Mouse (Mus musculus) neural tube, embryonic 15.5 days (tissue): Measurements from ENCODE around the gene Aftph. TPM values are rescaled to one million over a fixed set of nuclear protein-coding genes. Genes with fewer than 3 reads are reported as not detected.
A peak's percentile ranks its signal among the peaks of the same experiment; 100 is the strongest.

Experiments used
- ATAC-seq: fragments of 200-750 bp; cut with Nextera tagmentation; 2 replicates; pipeline ENCODE4 v1.8.0; 2017; ENCODE audit warnings: mild to moderate bottlenecking, moderate TSS enrichment, moderate library complexity; ENCODE audit not compliant: low FRiP score
- H3K27ac ChIP-seq: fragments of 300-500 bp; sonication (generic); replicated peaks from 2 replicates; pipeline ENCODE4 v1.5.1; 2015; ENCODE audit warnings: mild to moderate bottlenecking, inconsistent platforms
- H3K27me3 ChIP-seq: fragments of 300-500 bp; sonication (generic); replicated peaks from 2 replicates; pipeline ENCODE4 v1.6.1; 2015; ENCODE audit warnings: inconsistent platforms
- H3K36me3 ChIP-seq: fragments of 300-500 bp; sonication (generic); 2 replicates; pipeline ENCODE4 v1.6.1; 2015; ENCODE audit warnings: inconsistent platforms
- H3K4me1 ChIP-seq: fragments of 300-500 bp; sonication (generic); 2 replicates; pipeline ENCODE4 v1.6.1; 2015; ENCODE audit warnings: inconsistent platforms
- H3K4me2 ChIP-seq: fragments of 300-500 bp; sonication (generic); 2 replicates; pipeline ENCODE4 v1.6.1; 2015; ENCODE audit warnings: inconsistent platforms, mild to moderate bottlenecking, moderate library complexity
- H3K4me3 ChIP-seq: fragments of 300-500 bp; sonication (generic); replicated peaks from 2 replicates; pipeline ENCODE4 v1.5.1; 2015; ENCODE audit warnings: mild to moderate bottlenecking, inconsistent platforms
- H3K9ac ChIP-seq: fragments of 300-500 bp; sonication (generic); replicated peaks from 2 replicates; pipeline ENCODE4 v1.6.1; 2015; ENCODE audit warnings: mild to moderate bottlenecking, inconsistent platforms
- H3K9me3 ChIP-seq: fragments of 300-500 bp; sonication (generic); replicated peaks from 2 replicates; pipeline ENCODE4 v1.6.1; 2016; ENCODE audit warnings: inconsistent platforms
- WGBS: fragments of 180-500 bp; shearing (Covaris S2); methylation state at CpG from one replicate; pipeline ENCODE4 v1.1.7; 2015; ENCODE audit warnings: mixed read lengths; 5-methylcytosine and 5-hydroxymethylcytosine counted together
- polyA plus RNA-seq: library from polyadenylated mRNA; unstranded; fragments of >200 nt; fragmentation: Nextera tagmentation; extraction: Ambion mirVana; gene quantifications from 2 replicates; pipeline ENCODE4 v1.2.1, GENCODE M21; 2015

Gene Aftph
- 33.2 and 33.8 TPM in 2 replicates for polyA plus RNA-seq

GRCm38 (mm10) chr11:20741201-20742100, at the start of gene Aftph:
Gene Aftph, minus strand, starts transcription at chr11:20741589.
- Histone ChIP-seq H3K4me1 (peaks cover 8% of the 10 kb centered on the region), H3K36me3 (no peaks in the 10 kb centered on the region), H3K9ac (peak within 1 kb of the TSS; percentile 80), H3K27me3 (no peaks in the 10 kb centered on the region), H3K9me3 (no peaks in the 10 kb centered on the region), H3K4me2 (peak within 1 kb of the TSS; percentile 71), H3K4me3 (peak within 1 kb of the TSS; percentile 97), H3K27ac (peak within 1 kb of the TSS; percentile 96)
- 0% methylated on average over 80 of the region's 81 CpGs for WGBS
- peak; percentile 99 for ATAC-seq

DNA sequence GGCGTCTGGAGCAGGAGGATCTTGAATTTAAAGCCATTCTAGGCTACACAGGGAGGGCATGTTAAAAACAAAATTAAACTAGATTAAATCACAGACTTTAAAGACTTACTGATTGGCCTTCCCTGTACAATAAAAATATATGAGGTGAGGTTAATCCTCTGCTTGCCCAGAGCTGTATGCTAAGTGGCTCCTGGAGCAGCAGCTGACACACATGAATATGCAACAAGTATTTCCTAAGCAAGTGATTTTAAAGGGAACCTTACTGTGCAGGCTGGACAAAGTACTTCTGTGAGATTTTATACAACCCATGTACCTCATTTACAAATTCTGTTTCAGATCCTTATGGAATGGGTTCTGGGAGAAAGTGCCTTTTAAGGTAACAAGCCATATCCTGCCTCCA, 47.6 kb upstream of the Aftph start:
- Histone ChIP-seq H3K27ac (no peak overlapping the region), H3K4me2 (no peak overlapping the region), H3K27me3 (no peaks in the 10 kb centered on the region), H3K4me3 (no peak overlapping the region), H3K36me3 (no peaks in the 10 kb centered on the region), H3K9me3 (0 out of 2 replicates have a peak, but pooled peaks cover 4% of the 10 kb centered on the region), H3K4me1 (no peaks in the 10 kb centered on the region), H3K9ac (no peak overlapping the region)
- 39% methylated on average over 1 of the region's 1 CpGs for WGBS
- no peak for ATAC-seq

- ATAC-seq: no peak
- Histone ChIP-seq H3K4me1 (no peaks in the 10 kb centered on the region), H3K9me3 (0 out of 2 replicates have a peak, but pooled peaks cover 4% of the 10 kb centered on the region), H3K27me3 (no peaks in the 10 kb centered on the region), H3K9ac (no peak overlapping the region), H3K27ac (no peak overlapping the region), H3K4me2 (no peak overlapping the region), H3K4me3 (no peak overlapping the region), H3K36me3 (no peaks in the 10 kb centered on the region)
- 84% methylated on average over 3 of the region's 3 CpGs for WGBS
Measured at GRCm38 (mm10) chr11:20788070-20788469, 46.7 kb upstream of the Aftph start.

GRCm38 (mm10) chr11:20786191-20786590, 44.8 kb upstream of the Aftph start:
- ATAC-seq: no peak
- Histone ChIP-seq H3K4me2 (no peak overlapping the region), H3K4me3 (no peak overlapping the region), H3K9ac (no peak overlapping the region), H3K27me3 (no peaks in the 10 kb centered on the region), H3K36me3 (no peaks in the 10 kb centered on the region), H3K9me3 (0 out of 2 replicates have a peak, but pooled peaks cover 4% of the 10 kb centered on the region), H3K27ac (no peak overlapping the region), H3K4me1 (no peaks in the 10 kb centered on the region)
- WGBS: 74% methylated on average over 2 of the region's 2 CpGs

GRCm38 (mm10) chr11:20785186-20785585, 43.8 kb upstream of the Aftph start:
- WGBS: 75% methylated on average over 1 of the region's 1 CpGs

GRCm38 (mm10) chr11:20784776-20785175, 43.4 kb upstream of the Aftph start:
- no peaks in the 10 kb centered on the region for H3K27me3 ChIP-seq
- 0 out of 2 replicates have a peak, but pooled peaks cover 4% of the 10 kb centered on the region for H3K9me3 ChIP-seq
- WGBS: 90% methylated on average over 6 of the region's 6 CpGs
- ATAC-seq: no peak
- H3K4me2 ChIP-seq: no peak overlapping the region
- H3K4me3 ChIP-seq: no peak overlapping the region
- H3K9ac ChIP-seq: no peak overlapping the region
- H3K36me3 ChIP-seq: no peaks in the 10 kb centered on the region
- no peak overlapping the region for H3K27ac ChIP-seq
- H3K4me1 ChIP-seq: no peaks in the 10 kb centered on the region

More at GRCm38 (mm10) chr11:20785186-20785585, 43.8 kb upstream of the Aftph start:
- H3K4me3 ChIP-seq: no peak overlapping the region
- no peak for ATAC-seq
- H3K4me1 ChIP-seq: no peaks in the 10 kb centered on the region
- H3K9ac ChIP-seq: no peak overlapping the region
- no peak overlapping the region for H3K27ac ChIP-seq
- no peaks in the 10 kb centered on the region for H3K36me3 ChIP-seq
- H3K4me2 ChIP-seq: no peak overlapping the region
- H3K27me3 ChIP-seq: no peaks in the 10 kb centered on the region
- 0 out of 2 replicates have a peak, but pooled peaks cover 4% of the 10 kb centered on the region for H3K9me3 ChIP-seq

DNA sequence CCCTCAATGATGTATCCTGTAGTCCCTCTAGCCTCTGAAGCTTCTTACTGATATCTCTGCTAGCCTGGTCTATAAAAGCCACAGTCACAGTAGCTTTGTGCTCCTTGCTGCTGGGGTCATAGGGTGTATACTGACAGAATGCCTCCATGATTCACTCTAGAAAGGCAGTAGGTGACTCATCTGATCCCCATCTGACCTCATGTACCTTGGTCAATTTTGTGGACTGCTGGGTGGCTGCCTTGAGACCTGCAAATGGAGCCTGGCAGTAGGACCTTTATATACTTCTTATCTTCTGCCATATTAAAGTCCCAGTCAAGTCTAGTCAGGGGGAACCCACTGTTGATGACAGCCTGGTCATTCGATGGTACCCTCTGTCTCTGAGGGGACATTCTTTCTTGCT, 42.1 kb upstream of the Aftph start:
- H3K27me3 ChIP-seq: no peaks in the 10 kb centered on the region
- H3K36me3 ChIP-seq: no peaks in the 10 kb centered on the region
- H3K4me3 ChIP-seq: no peak overlapping the region
- H3K4me1 ChIP-seq: no peaks in the 10 kb centered on the region
- H3K27ac ChIP-seq: no peak overlapping the region
- H3K9ac ChIP-seq: no peak overlapping the region
- no peak for ATAC-seq
- WGBS: 97% methylated on average over 1 of the region's 1 CpGs
- H3K4me2 ChIP-seq: no peak overlapping the region
- 0 out of 2 replicates have a peak, but pooled peaks cover 4% of the 10 kb centered on the region for H3K9me3 ChIP-seq

DNA sequence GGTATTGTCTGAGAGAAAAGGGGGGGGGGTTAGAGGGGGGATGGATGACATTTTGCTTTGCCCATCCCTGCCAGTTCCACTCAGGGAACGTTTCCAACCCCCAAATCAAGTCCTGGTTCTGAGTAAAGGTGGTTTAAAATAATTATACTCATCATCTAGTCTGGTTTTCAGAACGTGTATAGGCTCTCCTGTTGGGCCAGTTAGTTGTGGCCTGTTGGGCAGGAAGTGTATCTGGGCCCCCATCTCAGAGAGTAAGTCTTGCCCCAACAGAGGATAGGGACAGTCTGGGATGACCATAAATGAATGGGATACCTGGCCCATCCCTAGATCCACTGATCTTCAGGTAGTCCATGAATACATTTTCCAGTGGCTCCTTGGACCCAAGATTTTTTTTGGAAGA, 41.2 kb upstream of the Aftph start:
- no peak for ATAC-seq
- no peaks in the 10 kb centered on the region for H3K36me3 ChIP-seq

GRCm38 (mm10) chr11:20780312-20780711, 38.9 kb upstream of the Aftph start:
- no peak overlapping the region for H3K4me2 ChIP-seq
- H3K36me3 ChIP-seq: no peaks in the 10 kb centered on the region
- H3K27me3 ChIP-seq: no peaks in the 10 kb centered on the region
- no peak for ATAC-seq
- H3K27ac ChIP-seq: no peak overlapping the region
- 0 out of 2 replicates have a peak, but pooled peaks cover 4% of the 10 kb centered on the region for H3K9me3 ChIP-seq
- WGBS: 91% methylated on average over 4 of the region's 4 CpGs
- H3K4me1 ChIP-seq: no peaks in the 10 kb centered on the region
- no peak overlapping the region for H3K9ac ChIP-seq
- no peak overlapping the region for H3K4me3 ChIP-seq

More for the DNA sequence above, 41.2 kb upstream of the Aftph start:
- Histone ChIP-seq H3K9me3 (0 out of 2 replicates have a peak, but pooled peaks cover 4% of the 10 kb centered on the region), H3K4me2 (no peak overlapping the region), H3K27me3 (no peaks in the 10 kb centered on the region), H3K9ac (no peak overlapping the region), H3K4me1 (no peaks in the 10 kb centered on the region), H3K27ac (no peak overlapping the region), H3K4me3 (no peak overlapping the region)
- whole genome bisulfite sequencing: 70% methylated on average over 2 of the region's 2 CpGs

DNA sequence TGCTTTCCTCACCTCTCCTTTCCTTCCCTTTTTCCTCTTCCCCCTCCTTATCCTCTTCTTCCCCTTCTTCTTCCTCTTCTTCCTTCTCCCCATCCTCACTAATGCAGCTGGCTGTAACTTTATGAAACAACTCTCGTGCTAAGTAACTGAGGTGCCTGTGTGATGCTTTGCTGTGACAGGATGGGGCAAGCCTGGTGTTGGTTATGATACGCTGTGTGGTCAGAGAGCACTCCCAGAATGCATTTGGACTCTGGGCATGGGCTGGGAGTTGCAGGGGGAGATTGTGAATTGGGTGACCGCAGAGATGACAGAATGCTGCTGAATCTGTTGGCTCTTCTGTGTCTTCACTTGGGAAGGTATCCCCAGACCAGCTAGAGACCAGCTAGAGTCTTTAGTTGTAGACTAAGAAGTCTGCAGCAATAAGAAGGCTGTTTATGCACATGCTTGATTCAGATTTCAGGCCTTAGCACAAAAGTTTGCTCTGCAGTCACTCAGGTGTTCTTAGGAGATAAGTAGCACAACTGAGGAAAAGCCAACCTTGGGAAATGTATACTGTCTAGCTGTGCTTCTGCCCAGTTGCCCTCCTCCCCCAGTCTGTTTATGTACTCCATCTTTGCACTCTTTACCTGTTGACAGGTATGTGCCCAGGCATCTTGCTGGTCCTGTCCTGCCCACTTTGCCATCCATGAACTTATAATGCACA, 37.6 kb upstream of the Aftph start:
- Histone ChIP-seq H3K9ac (no peak overlapping the region), H3K4me2 (no peak overlapping the region), H3K27me3 (no peaks in the 10 kb centered on the region), H3K4me1 (no peaks in the 10 kb centered on the region), H3K27ac (no peak overlapping the region), H3K9me3 (no peaks in the 10 kb centered on the region), H3K4me3 (no peak overlapping the region), H3K36me3 (no peaks in the 10 kb centered on the region)
- 91% methylated on average over 3 of the region's 3 CpGs for WGBS
- no peak for ATAC-seq

- Histone ChIP-seq H3K36me3 (no peaks in the 10 kb centered on the region), H3K4me1 (no peaks in the 10 kb centered on the region), H3K4me3 (no peak overlapping the region), H3K27ac (no peak overlapping the region), H3K9ac (no peak overlapping the region), H3K4me2 (no peak overlapping the region), H3K9me3 (no peaks in the 10 kb centered on the region), H3K27me3 (no peaks in the 10 kb centered on the region)
- WGBS: 82% methylated on average over 1 of the region's 1 CpGs
- ATAC-seq: no peak
Measured at GRCm38 (mm10) chr11:20778298-20778697, 36.9 kb upstream of the Aftph start.
